Mouse (Mus musculus) heart, embryonic 11.5 days (tissue): ENCODE measurements around the gene Disc1. TPM values are rescaled to one million over a fixed set of nuclear protein-coding genes. Genes with fewer than 3 reads are reported as not detected.

ENCODE experiments used
- ATAC-seq: fragments of 200-750 bp; cut with Nextera tagmentation; replicated peaks from 2 replicates; pipeline ENCODE4 v1.8.0; 2017; ENCODE audit warnings: moderate library complexity; ENCODE audit not compliant: insufficient number of reproducible peaks, low FRiP score, low TSS enrichment
- H3K27ac ChIP-seq: fragments of 300-500 bp; sonication (generic); 2 replicates; pipeline ENCODE4 v1.5.1; 2014; ENCODE audit warnings: mild to moderate bottlenecking, low read depth, low read length
- H3K27me3 ChIP-seq: fragments of 300-500 bp; sonication (generic); 2 replicates; pipeline ENCODE4 v1.6.1; 2014; ENCODE audit warnings: mild to moderate bottlenecking, low read length, mixed read lengths; ENCODE audit not compliant: control insufficient read depth, insufficient read depth
- H3K36me3 ChIP-seq: fragments of 300-500 bp; sonication (generic); 2 replicates; pipeline ENCODE4 v1.6.1; 2014; ENCODE audit warnings: mild to moderate bottlenecking, low read length, moderate library complexity, mixed read lengths; ENCODE audit not compliant: control insufficient read depth, insufficient read depth
- H3K4me1 ChIP-seq: fragments of 300-500 bp; sonication (generic); 2 replicates; pipeline ENCODE4 v1.6.1; 2014; ENCODE audit warnings: low read length; ENCODE audit not compliant: control insufficient read depth, insufficient read depth
- H3K4me2 ChIP-seq: fragments of 300-500 bp; sonication (generic); 2 replicates; pipeline ENCODE4 v1.6.1; 2014; ENCODE audit warnings: mild to moderate bottlenecking, moderate library complexity
- H3K4me3 ChIP-seq: fragments of 300-500 bp; sonication (generic); 2 replicates; pipeline ENCODE4 v1.5.1; 2014; ENCODE audit warnings: low read depth, low read length
- H3K9ac ChIP-seq: fragments of 300-500 bp; sonication (generic); 2 replicates; pipeline ENCODE4 v1.6.1; 2014; ENCODE audit warnings: mild to moderate bottlenecking, low read depth, low read length, moderate library complexity
- H3K9me3 ChIP-seq: fragments of 300-500 bp; sonication (generic); replicated peaks from 2 replicates; pipeline ENCODE4 v1.6.1; 2016; ENCODE audit warnings: low read length; ENCODE audit not compliant: control insufficient read depth
- WGBS: fragments of 180-500 bp; shearing (Covaris S2); extraction: QIAGEN DNeasy Blood & Tissue Kit; methylation state at CpG from one replicate; pipeline ENCODE4 v1.1.7; 2014; ENCODE audit not compliant: insufficient replicate concordance; 5-methylcytosine and 5-hydroxymethylcytosine counted together
- polyA plus RNA-seq: library from polyadenylated mRNA; unstranded; fragments of >200 nt; fragmentation: Nextera tagmentation; extraction: Ambion mirVana; gene quantifications from 2 replicates; pipeline ENCODE4 v1.2.1, GENCODE M21; 2014

The Disc1 gene
- polyA plus RNA-seq, 1 experiment from 2014 or later: 1.8 TPM

GRCm38 (mm10) chr8:125069733-125070132, 15.7 kb downstream of the Disc1 start:
- H3K4me2 ChIP-seq: no peak overlapping the region
- H3K9ac ChIP-seq: no peak overlapping the region
- H3K9me3 ChIP-seq: no peaks in the 10 kb centered on the region
- no peaks in the 10 kb centered on the region for H3K27me3 ChIP-seq
- H3K4me1 ChIP-seq: peaks cover 22% of the 10 kb centered on the region
- no peak overlapping the region for H3K27ac ChIP-seq
- WGBS: 59% methylated on average over 6 of the region's 6 CpGs
- H3K4me3 ChIP-seq: no peak overlapping the region
- no peaks in the 10 kb centered on the region for H3K36me3 ChIP-seq
- ATAC-seq: no peak

- H3K9ac ChIP-seq: no peak overlapping the region
- no peaks in the 10 kb centered on the region for H3K36me3 ChIP-seq
- H3K4me2 ChIP-seq: no peak overlapping the region
- H3K27ac ChIP-seq: no peak overlapping the region
- no peaks in the 10 kb centered on the region for H3K9me3 ChIP-seq
- no peaks in the 10 kb centered on the region for H3K27me3 ChIP-seq
- H3K4me3 ChIP-seq: no peak overlapping the region
- peaks cover 29% of the 10 kb centered on the region for H3K4me1 ChIP-seq
- WGBS: 90% methylated on average over 10 of the region's 10 CpGs
- no peak for ATAC-seq
These were observed 20.1 kb downstream of the Disc1 start for GRCm38 (mm10) chr8:125074141-125074540.

- WGBS: 81% methylated on average over 2 of the region's 2 CpGs
- no peak for ATAC-seq
- H3K27me3 ChIP-seq: no peaks in the 10 kb centered on the region
- no peak overlapping the region for H3K4me3 ChIP-seq
- no peak overlapping the region for H3K27ac ChIP-seq
- H3K9me3 ChIP-seq: no peaks in the 10 kb centered on the region
- H3K9ac ChIP-seq: no peak overlapping the region
- H3K4me2 ChIP-seq: no peak overlapping the region
- no peaks in the 10 kb centered on the region for H3K36me3 ChIP-seq
- H3K4me1 ChIP-seq: peaks cover 25% of the 10 kb centered on the region
These were observed 20.6 kb downstream of the Disc1 start for GRCm38 (mm10) chr8:125074581-125074980.

GRCm38 (mm10) chr8:125075389-125075788, 21.4 kb downstream of the Disc1 start:
- peaks cover 22% of the 10 kb centered on the region for H3K4me1 ChIP-seq
- H3K9ac ChIP-seq: no peak overlapping the region
- H3K9me3 ChIP-seq: no peaks in the 10 kb centered on the region
- ATAC-seq: no peak
- H3K36me3 ChIP-seq: no peaks in the 10 kb centered on the region
- no peak overlapping the region for H3K4me3 ChIP-seq
- H3K27me3 ChIP-seq: no peaks in the 10 kb centered on the region
- no peak overlapping the region for H3K4me2 ChIP-seq
- no peak overlapping the region for H3K27ac ChIP-seq
- 70% methylated on average over 4 of the region's 4 CpGs for WGBS

- Histone ChIP-seq H3K4me1 (peaks cover 22% of the 10 kb centered on the region), H3K36me3 (no peaks in the 10 kb centered on the region), H3K4me2 (no peak overlapping the region), H3K4me3 (no peak overlapping the region), H3K9ac (no peak overlapping the region), H3K27me3 (no peaks in the 10 kb centered on the region), H3K27ac (no peak overlapping the region), H3K9me3 (no peaks in the 10 kb centered on the region)
- ATAC-seq: no peak
- WGBS: 67% methylated on average over 8 of the region's 8 CpGs
These were observed 23.3 kb downstream of the Disc1 start for GRCm38 (mm10) chr8:125077326-125077725.

GRCm38 (mm10) chr8:125078771-125079384, 24.9 kb downstream of the Disc1 start:
- Histone ChIP-seq H3K27ac (no peak overlapping the region), H3K4me1 (peaks cover 20% of the 10 kb centered on the region), H3K27me3 (no peaks in the 10 kb centered on the region), H3K9me3 (no peaks in the 10 kb centered on the region), H3K4me2 (no peak overlapping the region), H3K4me3 (no peak overlapping the region), H3K36me3 (no peaks in the 10 kb centered on the region), H3K9ac (no peak overlapping the region)
- no peak for ATAC-seq
- 61% methylated on average over 9 of the region's 9 CpGs for WGBS

- no peaks in the 10 kb centered on the region for H3K36me3 ChIP-seq
- peaks cover 22% of the 10 kb centered on the region for H3K4me1 ChIP-seq
These were observed 26.7 kb downstream of the Disc1 start for GRCm38 (mm10) chr8:125080388-125081344.

GRCm38 (mm10) chr8:125083746-125084145, 29.8 kb downstream of the Disc1 start:
- Histone ChIP-seq H3K4me3 (no peak overlapping the region), H3K27ac (peak overlapping the region; percentile 68), H3K4me1 (peaks cover 15% of the 10 kb centered on the region), H3K36me3 (no peaks in the 10 kb centered on the region), H3K9me3 (no peaks in the 10 kb centered on the region), H3K4me2 (no peak overlapping the region), H3K27me3 (no peaks in the 10 kb centered on the region), H3K9ac (no peak overlapping the region)
- ATAC-seq: no peak
- 48% methylated on average over 4 of the region's 4 CpGs for WGBS

More at GRCm38 (mm10) chr8:125080388-125081344, 26.7 kb downstream of the Disc1 start:
- 65% methylated on average over 19 of the region's 19 CpGs for WGBS
- ATAC-seq: no peak
- Histone ChIP-seq H3K4me2 (no peak overlapping the region), H3K27me3 (no peaks in the 10 kb centered on the region), H3K27ac (no peak overlapping the region), H3K4me3 (no peak overlapping the region), H3K9me3 (no peaks in the 10 kb centered on the region), H3K9ac (no peak overlapping the region)
